Mouse (Mus musculus): ENCODE data around the gene Dvl2. TPM values are rescaled to one million over a fixed set of nuclear protein-coding genes. Genes with fewer than 3 reads are reported as not detected.

The Dvl2 gene
- polyA plus RNA-seq, 1 experiment from 2014 or later, result 17.9 TPM

DNA sequence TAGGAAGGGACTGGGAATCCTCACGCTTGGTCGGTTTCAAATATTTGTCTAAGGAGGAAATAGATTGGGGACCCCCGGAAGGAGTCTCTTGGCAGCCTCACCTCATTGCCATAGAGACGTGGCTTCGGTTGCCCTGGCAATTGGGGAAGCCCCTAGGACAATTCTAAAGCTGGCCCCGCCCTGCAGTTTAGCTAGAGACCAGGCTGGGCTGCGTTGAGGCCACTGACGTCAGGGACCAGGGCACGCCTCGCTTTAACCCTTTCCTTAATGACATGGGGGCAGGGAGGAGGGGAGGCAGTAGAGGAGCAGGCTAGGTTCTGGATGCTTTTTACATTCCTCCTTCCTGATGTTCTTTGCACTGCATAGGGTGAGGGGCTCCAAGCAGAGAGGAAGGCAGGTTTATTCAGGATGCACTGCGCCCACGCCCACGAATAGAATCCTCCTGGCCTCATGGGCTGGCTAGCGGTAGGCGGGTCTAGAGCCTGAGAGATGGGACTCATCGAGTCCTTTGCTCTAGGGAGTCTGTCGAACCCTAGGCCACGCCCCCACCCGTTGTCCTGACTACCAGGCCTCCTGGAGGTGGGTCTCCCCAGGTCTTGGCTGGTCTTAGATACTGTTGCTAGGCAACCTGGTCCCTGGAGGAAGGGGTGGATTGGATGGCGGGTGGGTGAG is 28.9 kb downstream of the Dvl2 start:
- Histone ChIP-seq H3K9ac (peak overlapping the region; percentile 59), H3K4me2 (replicated peaks) (peak overlapping the region; percentile 62), H3K9me3 (ENCODE audit: control insufficient read depth, low read length) (no peaks in the 10 kb centered on the region), H3K27ac (peak overlapping the region; percentile 93), H3K4me3 (replicated peaks; ENCODE audit: low read length) (peak overlapping the region; percentile 23), H3K36me3 (replicated peaks; ENCODE audit: control insufficient read depth, insufficient read depth) (peaks cover 35% of the 10 kb centered on the region), H3K27me3 (ENCODE audit: control insufficient read depth, insufficient read depth, low read length) (no peaks in the 10 kb centered on the region), H3K4me1 (replicated peaks; ENCODE audit: control insufficient read depth, insufficient read depth, low read length) (peaks cover 58% of the 10 kb centered on the region)
- ATAC-seq (ENCODE audit: low FRiP score), result peak; percentile 93
- 1% methylated on average over 20 of the region's 20 CpGs for WGBS
- peak; percentile 94 for DNase-seq (ENCODE audit: low spot score)

- H3K27ac ChIP-seq, result peak overlapping the region; percentile 93
- peak overlapping the region; percentile 23 for H3K4me3 ChIP-seq (replicated peaks; ENCODE audit: low read length)
- H3K36me3 ChIP-seq (replicated peaks; ENCODE audit: control insufficient read depth, insufficient read depth), result peaks cover 42% of the 10 kb centered on the region
- no peaks in the 10 kb centered on the region for H3K27me3 ChIP-seq (ENCODE audit: control insufficient read depth, insufficient read depth, low read length)
- 14% methylated on average over 11 of the region's 11 CpGs for WGBS
- H3K9me3 ChIP-seq (ENCODE audit: control insufficient read depth, low read length), result no peaks in the 10 kb centered on the region
- no peak for DNase-seq (ENCODE audit: low spot score)
- ATAC-seq (ENCODE audit: low FRiP score), result peak; percentile 52
- peak overlapping the region; percentile 59 for H3K9ac ChIP-seq
- peak overlapping the region; percentile 62 for H3K4me2 ChIP-seq (replicated peaks)
- peaks cover 50% of the 10 kb centered on the region for H3K4me1 ChIP-seq (replicated peaks; ENCODE audit: control insufficient read depth, insufficient read depth, low read length)
Observed at GRCm38 (mm10) chr11:70029829-70030550, 29.6 kb downstream of the Dvl2 start.

DNA sequence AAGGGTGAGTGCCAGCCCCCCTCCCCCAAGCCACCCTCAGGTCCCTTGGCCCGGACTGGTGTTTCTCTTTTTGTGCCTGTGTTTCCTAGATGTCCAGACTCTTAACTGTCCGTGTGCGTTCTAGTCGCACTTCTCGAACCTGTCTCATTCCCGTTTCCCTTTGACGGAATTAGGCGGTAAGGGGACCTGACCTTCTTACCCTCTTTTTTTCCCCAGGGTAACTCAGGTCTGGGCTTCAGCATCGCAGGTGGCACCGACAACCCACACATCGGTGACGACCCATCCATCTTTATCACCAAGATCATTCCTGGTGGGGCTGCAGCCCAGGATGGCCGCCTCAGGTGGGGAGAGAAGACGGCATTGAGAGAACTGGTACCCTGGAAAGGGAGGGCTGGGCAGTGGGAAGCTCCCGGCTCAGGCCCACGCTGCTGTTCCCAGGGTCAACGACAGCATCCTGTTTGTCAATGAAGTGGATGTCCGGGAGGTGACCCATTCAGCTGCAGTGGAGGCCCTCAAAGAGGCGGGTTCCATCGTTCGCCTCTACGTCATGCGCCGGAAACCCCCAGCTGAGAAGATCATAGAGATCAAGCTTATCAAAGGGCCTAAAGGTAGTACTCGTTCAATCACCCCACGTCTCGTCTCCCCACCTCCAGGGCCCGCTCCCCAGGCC is 30.4 kb downstream of the Dvl2 start:
- DNase-seq (ENCODE audit: low spot score) (no peak), ATAC-seq (ENCODE audit: low FRiP score) (no peak)
- Histone ChIP-seq H3K27ac (peak overlapping the region; percentile 93), H3K27me3 (ENCODE audit: control insufficient read depth, insufficient read depth, low read length) (no peaks in the 10 kb centered on the region), H3K4me2 (replicated peaks) (peak overlapping the region; percentile 62), H3K4me3 (replicated peaks; ENCODE audit: low read length) (no peak overlapping the region; the same call in 1 of the 2 replicates), H3K4me1 (replicated peaks; ENCODE audit: control insufficient read depth, insufficient read depth, low read length) (peaks cover 43% of the 10 kb centered on the region), H3K36me3 (replicated peaks; ENCODE audit: control insufficient read depth, insufficient read depth) (peaks cover 48% of the 10 kb centered on the region), H3K9me3 (ENCODE audit: control insufficient read depth, low read length) (no peaks in the 10 kb centered on the region), H3K9ac (peak overlapping the region; percentile 59; the same call in 1 of the 2 replicates)
- WGBS, result 86% methylated on average over 28 of the region's 28 CpGs

DNA sequence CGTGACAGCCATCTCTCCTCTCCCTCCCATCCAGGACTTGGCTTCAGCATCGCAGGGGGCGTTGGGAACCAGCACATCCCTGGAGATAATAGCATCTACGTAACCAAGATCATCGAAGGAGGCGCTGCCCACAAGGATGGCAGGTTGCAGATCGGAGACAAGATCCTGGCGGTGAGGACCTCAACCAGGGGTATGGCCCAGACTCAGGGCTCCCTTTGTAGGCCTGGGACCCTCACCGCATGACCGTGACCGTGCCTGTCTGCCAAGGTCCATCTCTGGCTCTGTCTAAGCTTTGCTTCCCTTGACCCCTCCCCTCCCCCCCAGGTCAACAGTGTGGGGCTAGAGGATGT is 30.9 kb downstream of the Dvl2 start:
- WGBS, result 94% methylated on average over 11 of the region's 11 CpGs
- DNase-seq (ENCODE audit: low spot score) (no peak), ATAC-seq (ENCODE audit: low FRiP score) (no peak)
- Histone ChIP-seq H3K4me2 (replicated peaks) (no peak overlapping the region), H3K4me3 (replicated peaks; ENCODE audit: low read length) (no peak overlapping the region), H3K9ac (no peak overlapping the region), H3K36me3 (replicated peaks; ENCODE audit: control insufficient read depth, insufficient read depth) (peaks cover 50% of the 10 kb centered on the region), H3K4me1 (replicated peaks; ENCODE audit: control insufficient read depth, insufficient read depth, low read length) (peaks cover 38% of the 10 kb centered on the region), H3K9me3 (ENCODE audit: control insufficient read depth, low read length) (no peaks in the 10 kb centered on the region), H3K27ac (no peak overlapping the region), H3K27me3 (ENCODE audit: control insufficient read depth, insufficient read depth, low read length) (no peaks in the 10 kb centered on the region)

GRCm38 (mm10) chr11:70038174-70038573 is 37.8 kb downstream of the Dvl2 start:
- no peaks in the 10 kb centered on the region for H3K4me1 ChIP-seq (replicated peaks; ENCODE audit: control insufficient read depth, insufficient read depth, low read length)
- no peak for DNase-seq (ENCODE audit: low spot score)
- ATAC-seq (ENCODE audit: low FRiP score), result no peak
- H3K4me3 ChIP-seq (replicated peaks; ENCODE audit: low read length), result no peak overlapping the region
- H3K27ac ChIP-seq, result no peak overlapping the region
- H3K9ac ChIP-seq, result no peak overlapping the region
- peaks cover 88% of the 10 kb centered on the region for H3K36me3 ChIP-seq (replicated peaks; ENCODE audit: control insufficient read depth, insufficient read depth)
- H3K9me3 ChIP-seq (ENCODE audit: control insufficient read depth, low read length), result no peaks in the 10 kb centered on the region
- 83% methylated on average over 7 of the region's 7 CpGs for WGBS
- H3K27me3 ChIP-seq (ENCODE audit: control insufficient read depth, insufficient read depth, low read length), result no peaks in the 10 kb centered on the region
- no peak overlapping the region for H3K4me2 ChIP-seq (replicated peaks)

DNA sequence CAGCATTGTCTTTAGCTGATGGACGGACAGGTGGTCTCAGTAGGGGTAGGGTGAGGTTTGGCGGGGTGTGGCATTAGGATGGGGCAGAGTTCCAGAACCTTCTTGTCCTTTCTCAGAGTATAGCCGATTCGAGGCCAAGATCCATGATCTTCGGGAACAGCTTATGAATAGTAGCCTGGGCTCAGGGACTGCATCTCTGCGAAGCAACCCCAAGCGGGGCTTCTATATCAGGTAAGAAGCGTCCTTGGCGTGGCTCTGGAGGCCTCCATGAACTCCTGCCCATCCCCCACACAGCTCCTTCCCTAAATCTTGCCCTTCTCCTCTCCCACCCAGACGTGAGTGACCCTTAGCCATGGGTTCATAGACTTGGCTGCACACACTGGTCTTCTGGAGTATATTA is 39.2 kb downstream of the Dvl2 start:
- no peak overlapping the region for H3K9ac ChIP-seq
- no peak overlapping the region for H3K27ac ChIP-seq
- H3K4me1 ChIP-seq (replicated peaks; ENCODE audit: control insufficient read depth, insufficient read depth, low read length), result no peaks in the 10 kb centered on the region
- H3K9me3 ChIP-seq (ENCODE audit: control insufficient read depth, low read length), result no peaks in the 10 kb centered on the region
- no peak for ATAC-seq (ENCODE audit: low FRiP score)
- H3K4me3 ChIP-seq (replicated peaks; ENCODE audit: low read length), result no peak overlapping the region
- DNase-seq (ENCODE audit: low spot score), result no peak
- 91% methylated on average over 10 of the region's 10 CpGs for WGBS
- H3K4me2 ChIP-seq (replicated peaks), result no peak overlapping the region
- H3K36me3 ChIP-seq (replicated peaks; ENCODE audit: control insufficient read depth, insufficient read depth), result peaks cover 88% of the 10 kb centered on the region
- H3K27me3 ChIP-seq (ENCODE audit: control insufficient read depth, insufficient read depth, low read length), result no peaks in the 10 kb centered on the region

GRCm38 (mm10) chr11:70040184-70040583 is 39.8 kb downstream of the Dvl2 start:
- WGBS, result 84% methylated on average over 7 of the region's 7 CpGs
- no peaks in the 10 kb centered on the region for H3K4me1 ChIP-seq (replicated peaks; ENCODE audit: control insufficient read depth, insufficient read depth, low read length)

GRCm38 (mm10) chr11:70042309-70043085 is 42.1 kb downstream of the Dvl2 start:
- Histone ChIP-seq H3K4me1 (replicated peaks; ENCODE audit: control insufficient read depth, insufficient read depth, low read length) (no peaks in the 10 kb centered on the region), H3K9me3 (ENCODE audit: control insufficient read depth, low read length) (no peaks in the 10 kb centered on the region), H3K36me3 (replicated peaks; ENCODE audit: control insufficient read depth, insufficient read depth) (peaks cover 80% of the 10 kb centered on the region), H3K4me3 (replicated peaks; ENCODE audit: low read length) (no peak overlapping the region), H3K9ac (no peak overlapping the region), H3K4me2 (replicated peaks) (no peak overlapping the region), H3K27me3 (ENCODE audit: control insufficient read depth, insufficient read depth, low read length) (no peaks in the 10 kb centered on the region), H3K27ac (no peak overlapping the region)
- DNase-seq (ENCODE audit: low spot score), result no peak
- 83% methylated on average over 23 of the region's 23 CpGs for WGBS
- no peak for ATAC-seq (ENCODE audit: low FRiP score)

More at GRCm38 (mm10) chr11:70040184-70040583, 39.8 kb downstream of the Dvl2 start:
- Histone ChIP-seq H3K9me3 (ENCODE audit: control insufficient read depth, low read length) (no peaks in the 10 kb centered on the region), H3K27ac (no peak overlapping the region), H3K27me3 (ENCODE audit: control insufficient read depth, insufficient read depth, low read length) (no peaks in the 10 kb centered on the region), H3K9ac (no peak overlapping the region), H3K4me2 (replicated peaks) (no peak overlapping the region), H3K4me3 (replicated peaks; ENCODE audit: low read length) (no peak overlapping the region), H3K36me3 (replicated peaks; ENCODE audit: control insufficient read depth, insufficient read depth) (peaks cover 88% of the 10 kb centered on the region)
- no peak for DNase-seq (ENCODE audit: low spot score)
- ATAC-seq (ENCODE audit: low FRiP score), result no peak

GRCm38 (mm10) chr11:70043665-70044064 is 43.3 kb downstream of the Dvl2 start:
- Histone ChIP-seq H3K4me1 (replicated peaks; ENCODE audit: control insufficient read depth, insufficient read depth, low read length) (no peaks in the 10 kb centered on the region), H3K4me2 (replicated peaks) (no peak overlapping the region), H3K36me3 (replicated peaks; ENCODE audit: control insufficient read depth, insufficient read depth) (peaks cover 68% of the 10 kb centered on the region), H3K4me3 (replicated peaks; ENCODE audit: low read length) (no peak overlapping the region), H3K27me3 (ENCODE audit: control insufficient read depth, insufficient read depth, low read length) (no peaks in the 10 kb centered on the region), H3K9me3 (ENCODE audit: control insufficient read depth, low read length) (no peaks in the 10 kb centered on the region), H3K9ac (no peak overlapping the region), H3K27ac (no peak overlapping the region)
- DNase-seq (ENCODE audit: low spot score) (no peak), ATAC-seq (ENCODE audit: low FRiP score) (no peak)
- 78% methylated on average over 7 of the region's 7 CpGs for WGBS
